Mouse (Mus musculus) left cerebral cortex, postnatal 14 days (tissue): ENCODE results near the gene Ptpn4. TPM values are rescaled to one million over a fixed set of nuclear protein-coding genes. Genes with fewer than 3 reads are reported as not detected.

Experiments used
- DNase-seq, 2 experiments: peaks; one replicate each; pipeline ENCODE4 v3.0.0; 2021 to 2022; ENCODE audit warnings: low spot score in 2 of 2, mixed read lengths in 1 of 2
- intact Hi-C: fragments of 180-260 bp; cut with DNase I; formaldehyde crosslinking; loops from one replicate; pipeline ENCODE4 v1.15.1; 2025
- total RNA-seq, 2 experiments: library from RNA; stranded (reverse); gene quantifications; 2 replicates each; pipeline ENCODE4 v1.2.3; 2021

Ptpn4 gene
- total RNA-seq, 2 experiments from 2014 or later = 56.9 to 68.0 TPM

GRCm38 (mm10) chr1:119649627-119650026 lies 187.8 kb downstream of the Ptpn4 start:
- no peak for DNase-seq
- intact Hi-C loops = no loop called here

DNA sequence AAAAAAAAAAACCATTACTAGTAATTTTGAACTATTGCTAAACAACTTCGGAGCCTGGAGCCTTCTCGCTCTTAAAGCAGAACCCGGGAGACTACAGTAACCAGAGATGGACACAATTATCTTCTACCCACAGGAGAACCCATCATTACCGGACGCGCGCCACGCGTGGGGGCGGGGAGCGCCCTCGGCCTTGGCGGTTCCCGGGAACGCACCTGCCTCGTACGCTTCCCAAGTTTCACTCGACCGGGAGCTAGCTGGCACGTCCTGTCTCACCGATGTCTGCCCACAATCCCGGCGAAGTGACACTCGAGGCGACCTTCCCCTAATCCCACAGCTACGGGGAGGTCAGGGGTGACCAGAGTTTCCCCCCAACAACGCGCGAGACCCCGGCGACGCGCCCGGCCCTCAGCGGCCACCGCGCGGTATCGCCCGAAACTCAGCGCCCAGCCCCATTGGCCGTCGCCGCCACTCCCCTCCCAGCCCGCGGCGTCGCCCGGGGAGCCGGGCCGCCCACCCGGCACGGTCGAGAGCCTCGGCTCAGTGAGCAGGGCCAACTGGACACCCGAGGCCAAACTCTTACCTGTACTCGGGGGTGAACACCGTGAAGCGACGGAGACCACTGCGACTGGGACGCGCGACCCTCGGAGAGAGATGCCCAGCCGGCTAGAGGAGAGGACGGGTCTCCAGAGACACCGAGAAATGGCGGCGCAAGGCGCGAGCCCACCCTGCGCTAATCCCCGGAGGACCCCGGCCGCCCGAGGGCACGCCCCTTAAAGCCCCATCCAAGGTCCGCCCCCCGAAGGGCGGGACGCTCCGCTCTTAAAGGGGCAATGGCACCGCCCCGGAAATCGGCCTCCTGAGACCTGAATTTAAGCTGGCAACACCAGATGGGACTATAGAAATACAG lies 189.0 kb downstream of the Ptpn4 start, which contains the start of gene Epb41l5:
TSS of gene Epb41l5 (minus strand) at position 796 of the 907 bp plus-strand sequence.
- intact Hi-C loops = no loop called here

DNA sequence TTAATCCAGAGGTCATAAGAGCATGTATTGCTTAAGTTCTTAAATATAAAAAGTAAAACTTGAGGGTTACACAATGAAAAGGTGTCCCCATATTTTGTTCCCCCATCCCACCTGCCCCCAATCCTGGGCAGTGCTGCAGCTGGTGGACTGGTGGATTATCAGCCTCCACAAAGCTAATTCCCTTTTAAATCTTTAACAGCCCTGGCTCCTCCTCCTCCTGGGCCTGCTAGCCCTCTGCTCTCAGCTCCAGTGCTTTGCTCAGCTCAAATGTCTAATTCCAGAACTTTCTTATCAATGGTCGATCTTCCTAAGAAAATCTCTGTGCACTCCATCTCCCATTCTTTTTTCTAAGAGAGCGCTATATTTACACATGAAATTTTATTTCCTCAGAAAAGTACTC lies 191.1 kb downstream of the Ptpn4 start:
- DNase-seq = no peak
- intact Hi-C loops = no loop called here

More for the DNA sequence above, 189.0 kb downstream of the Ptpn4 start, which contains the start of gene Epb41l5:
- peak; percentile 55 to 73 for DNase-seq

GRCm38 (mm10) chr1:119642367-119642766 lies 195.0 kb downstream of the Ptpn4 start:
- intact Hi-C loops = no loop called here

GRCm38 (mm10) chr1:119641090-119641812 lies 196.2 kb downstream of the Ptpn4 start:
- no peak for DNase-seq
- intact Hi-C loops = no loop called here

More at GRCm38 (mm10) chr1:119642367-119642766, 195.0 kb downstream of the Ptpn4 start:
- DNase-seq = no peak

GRCm38 (mm10) chr1:119640006-119640405 lies 197.4 kb downstream of the Ptpn4 start:
- DNase-seq = no peak
- intact Hi-C loops = no loop called here

GRCm38 (mm10) chr1:119637188-119638023 lies 200.0 kb downstream of the Ptpn4 start:
- intact Hi-C loops = no loop called here
- DNase-seq = no peak

GRCm38 (mm10) chr1:119634746-119635145 lies 202.7 kb downstream of the Ptpn4 start:
- intact Hi-C loops = no loop called here
- no peak for DNase-seq

DNA sequence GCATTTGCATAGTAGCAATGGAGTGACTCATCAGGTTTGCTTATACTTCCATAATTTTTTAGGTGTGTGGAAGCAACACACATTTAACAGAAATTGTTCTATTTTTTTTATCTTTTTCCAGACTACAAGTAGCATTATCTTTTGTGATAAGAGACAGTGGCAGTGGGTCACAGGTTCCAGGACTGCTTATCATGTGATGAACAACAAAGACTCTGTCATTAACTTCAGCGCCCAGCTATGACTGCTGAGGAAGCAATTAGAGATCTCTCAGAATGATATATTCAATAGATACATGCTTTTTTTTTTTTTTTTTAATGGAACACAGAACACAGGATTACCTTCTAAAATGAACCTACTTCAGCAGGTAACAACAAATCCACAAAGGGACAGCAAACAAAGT lies 207.0 kb downstream of the Ptpn4 start:
- DNase-seq = no peak
- intact Hi-C loops = no loop called here

GRCm38 (mm10) chr1:119626837-119627236 lies 210.6 kb downstream of the Ptpn4 start:
- intact Hi-C loops = no loop called here
- no peak for DNase-seq

- intact Hi-C loops = no loop called here
- no peak for DNase-seq
Observed at GRCm38 (mm10) chr1:119624444-119624843, 213.0 kb downstream of the Ptpn4 start.

GRCm38 (mm10) chr1:119605396-119605795 lies 232.0 kb downstream of the Ptpn4 start:
- DNase-seq = peak; percentile 24 to 59
- intact Hi-C loops = no loop called here

Other genes with a start within 250 kb of the Ptpn4 start
- 1 to 10 TPM; 6.8 to 7.4 TPM for gene Epb41l5, start 188.6 kb downstream of the Ptpn4 start, total RNA-seq
- 1 to 10 TPM; 6.2 to 7.1 TPM for gene Tmem177, start 75.6 kb upstream of the Ptpn4 start, total RNA-seq
- under 1 TPM; 0.38 to 0.59 TPM for gene Cfap221, start 159.6 kb upstream of the Ptpn4 start, total RNA-seq
- gene Sctr, start 169.3 kb upstream of the Ptpn4 start, total RNA-seq = under 1 TPM; 0.76 to 0.90 TPM
- 1 to 10 TPM; 1.7 to 1.8 TPM for gene Tmem37, start 236.5 kb upstream of the Ptpn4 start, total RNA-seq